Mouse (Mus musculus) adrenal gland, postnatal 4 days (tissue): ENCODE measurements around the gene Tmem205. TPM values are rescaled to one million over a fixed set of nuclear protein-coding genes. Genes with fewer than 3 reads are reported as not detected.
A peak's percentile ranks its signal among the peaks of the same experiment; 100 is the strongest.

Experiments used
- DNase-seq, 2 experiments: peaks; one replicate each; pipeline ENCODE4 v3.0.0; 2021 to 2022; ENCODE audit warnings: low spot score in 2 of 2, mixed read lengths in 2 of 2
- total RNA-seq, 2 experiments: library from RNA; stranded (reverse); gene quantifications; 2 replicates each; pipeline ENCODE4 v1.2.3; 2021

The Tmem205 gene
- total RNA-seq, 2 experiments from 2014 or later = 242 to 269 TPM

DNA sequence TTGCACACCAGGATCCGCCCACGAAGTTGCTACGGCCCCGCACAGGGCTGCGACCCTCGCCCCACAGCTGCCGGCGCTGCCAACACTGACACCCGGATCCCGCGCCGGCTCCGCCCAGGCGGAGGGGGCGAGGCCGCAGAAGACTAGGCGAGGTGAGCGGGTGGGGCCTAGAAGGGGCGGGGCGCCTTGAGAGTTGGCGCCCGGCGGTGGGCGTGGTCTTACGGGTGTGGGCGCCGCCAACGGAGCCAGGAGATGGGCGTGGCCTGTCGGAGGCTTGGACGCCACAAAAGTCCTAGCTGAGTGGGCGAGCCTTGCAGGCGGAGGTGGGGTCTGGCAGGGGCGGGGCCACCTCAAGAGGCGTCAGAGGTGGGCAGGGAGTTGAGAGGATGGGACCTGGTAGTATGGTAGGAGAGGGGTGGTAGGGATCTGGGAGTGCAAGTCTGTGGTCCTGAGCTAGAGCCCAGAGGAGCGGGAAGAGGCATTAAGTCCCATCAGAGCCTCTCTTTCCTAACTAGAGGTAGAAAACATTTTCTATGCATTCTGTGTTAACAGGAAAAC, 9.2 kb downstream of the Tmem205 start, which contains the start of gene Rab3d:
Gene Rab3d, minus strand, starts transcription at position 158 of the 558 bp plus-strand sequence.
- DNase-seq = peak; percentile 87 to 91

DNA sequence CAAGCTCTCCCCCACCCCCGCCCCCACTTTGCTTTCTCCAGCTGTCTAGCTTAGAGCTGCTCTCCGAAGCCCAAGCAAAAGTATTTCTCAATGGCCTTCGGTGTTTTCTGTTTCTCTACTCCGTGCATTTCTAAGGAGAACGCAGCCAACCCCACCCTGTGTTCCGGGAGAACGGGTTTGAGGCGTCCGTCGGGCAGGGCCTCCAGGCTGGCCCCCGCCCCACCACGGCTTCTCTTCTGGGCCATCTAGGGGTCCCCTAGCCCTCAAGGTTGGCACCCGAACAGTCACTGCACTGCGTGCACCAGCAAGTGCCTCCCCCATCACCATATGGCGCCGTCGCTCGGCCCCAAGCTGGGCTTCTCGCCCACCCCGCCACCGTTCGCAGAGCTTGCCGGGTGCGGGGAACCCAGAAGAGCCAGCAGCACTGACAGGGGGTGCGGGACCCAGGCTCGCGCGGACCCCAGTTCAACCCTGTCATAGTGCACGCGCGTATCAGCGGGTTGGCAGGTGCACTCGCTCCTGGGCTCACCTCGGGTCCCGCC, 9.8 kb downstream of the Tmem205 start:
- DNase-seq = peak in 1 of 2 experiments; percentile 14

DNA sequence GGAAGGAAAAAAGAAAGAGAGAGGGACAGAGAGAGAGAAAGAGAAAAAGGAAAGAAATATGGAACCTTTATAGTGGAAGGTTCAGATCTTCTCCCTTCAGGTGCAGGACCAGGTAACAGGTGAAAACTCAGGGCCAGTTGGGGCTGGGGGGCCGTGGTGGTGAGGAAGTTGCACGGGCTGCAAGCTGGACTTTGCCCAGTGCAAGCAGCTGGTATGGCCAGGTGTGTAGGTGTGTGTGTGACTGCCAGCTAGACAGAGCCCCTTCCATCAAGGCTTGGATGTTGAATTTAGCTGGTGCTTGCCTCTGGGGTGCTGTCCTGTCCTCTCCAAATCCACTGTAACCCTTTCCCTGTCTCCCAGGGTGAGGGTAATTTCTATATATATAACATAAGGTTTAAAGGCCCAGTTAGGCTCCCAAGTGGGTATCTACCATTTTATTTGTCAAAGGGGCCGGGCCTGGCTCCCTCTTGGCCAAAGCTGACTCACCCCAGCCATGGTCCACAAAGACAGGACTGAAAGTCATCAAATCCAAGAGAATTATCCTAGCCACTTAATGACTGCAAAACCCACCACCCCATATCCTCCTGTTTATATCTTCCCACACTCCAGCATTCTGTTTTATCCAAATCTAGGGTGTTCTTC, 10.4 kb downstream of the Tmem205 start:
- no peak for DNase-seq

DNA sequence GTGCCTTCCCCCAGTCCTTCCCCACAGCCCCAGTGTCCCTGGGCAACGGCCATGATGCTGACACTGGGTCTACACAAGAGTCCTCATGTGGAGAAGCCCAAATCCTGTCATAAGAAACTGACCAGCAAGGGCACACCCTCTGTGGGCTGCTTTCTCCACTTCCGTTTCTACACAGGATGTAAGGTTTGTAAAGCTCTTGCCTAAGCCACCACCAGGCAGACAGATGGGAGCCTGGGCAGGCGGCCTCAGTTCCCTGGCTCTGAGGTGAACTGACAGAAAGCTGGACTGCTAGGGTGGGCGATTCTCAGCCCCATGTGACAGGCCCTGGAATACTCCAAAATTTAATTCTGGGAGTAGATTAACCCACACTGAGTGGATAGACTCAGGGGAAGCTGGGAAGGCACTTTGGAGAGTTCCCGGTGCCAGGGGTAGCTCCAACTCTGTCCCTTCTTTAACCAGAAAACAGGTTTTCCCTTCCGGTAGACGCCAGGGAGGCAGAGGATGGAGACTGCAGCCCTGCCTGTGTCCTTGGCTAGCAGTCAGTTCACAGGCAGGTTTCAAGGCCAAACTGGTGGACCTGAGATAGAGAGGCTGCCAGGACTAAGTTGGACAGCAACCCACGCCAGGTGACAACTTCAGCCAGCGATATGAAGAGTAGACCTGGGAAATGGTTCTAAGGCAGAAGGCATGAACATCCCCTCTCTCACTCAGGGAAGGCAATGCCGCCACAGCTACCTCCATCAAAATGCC, 17.7 kb downstream of the Tmem205 start:
- no peak for DNase-seq

DNA sequence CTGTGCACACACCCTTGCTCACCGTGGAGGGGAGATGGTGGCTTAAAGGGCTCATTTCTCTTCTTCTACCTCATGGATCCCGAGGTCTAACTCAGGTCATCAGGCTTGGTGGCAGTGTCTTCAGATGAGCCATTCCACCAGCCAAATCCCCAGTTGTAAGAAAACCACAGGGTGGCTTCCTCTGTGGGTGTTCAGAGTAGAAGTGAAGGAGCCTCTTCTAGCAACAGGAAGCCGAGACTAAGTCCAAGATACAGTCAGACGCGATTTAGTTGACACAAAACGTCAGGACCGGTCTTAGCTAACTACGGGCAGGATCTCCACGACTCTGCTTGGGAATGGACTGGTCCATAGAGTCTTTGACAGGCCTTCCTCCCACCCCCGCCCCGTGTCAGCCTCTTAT, 19.1 kb downstream of the Tmem205 start:
- DNase-seq = no peak

DNA sequence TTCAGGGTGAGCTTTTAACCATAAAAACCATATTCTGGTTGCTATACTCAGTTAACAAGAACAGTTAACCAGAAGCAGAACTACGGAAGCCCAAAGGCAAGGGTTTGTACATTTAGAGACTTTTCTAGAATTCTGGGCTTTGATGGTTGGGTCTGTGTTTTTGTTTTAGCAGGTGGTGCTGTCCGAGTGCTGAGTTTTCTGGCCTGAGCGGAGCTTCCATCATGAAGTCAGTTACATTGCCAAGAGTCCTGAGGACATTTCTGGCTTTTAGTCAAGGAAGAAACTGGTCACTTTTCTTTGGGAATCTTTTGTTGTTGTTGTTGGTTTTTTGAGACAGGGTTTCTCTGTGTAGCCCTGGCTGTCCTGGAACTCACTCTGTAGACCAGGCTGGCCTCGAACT, 23.3 kb downstream of the Tmem205 start:
- no peak for DNase-seq

DNA sequence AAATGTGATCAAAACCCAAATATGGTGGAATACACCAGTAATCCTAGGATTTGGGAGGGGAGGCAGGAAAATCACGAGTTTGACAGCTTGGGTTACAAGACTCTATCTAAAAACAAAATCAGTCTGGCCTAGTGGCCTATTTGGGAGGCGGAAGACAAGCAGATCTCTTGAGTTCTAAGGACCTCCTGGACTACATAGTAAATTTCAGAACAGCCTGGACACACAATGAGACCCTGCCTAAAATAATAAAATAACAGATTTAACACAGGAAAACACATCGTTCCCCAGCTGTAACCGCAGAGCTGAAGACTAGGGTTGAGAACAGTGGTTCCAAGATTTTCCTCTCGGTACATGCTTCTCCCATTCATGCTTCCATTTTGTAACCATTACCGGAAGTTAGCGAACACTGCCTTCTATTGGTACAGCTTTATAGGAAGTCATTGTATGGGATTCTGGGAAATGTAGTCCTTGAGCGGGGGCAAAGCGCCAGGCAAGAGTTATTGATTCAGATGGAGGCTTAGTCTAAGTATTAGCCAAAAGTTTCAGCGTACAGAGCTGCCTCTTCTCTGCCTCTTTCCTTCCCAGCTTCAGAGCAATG, 26.0 kb downstream of the Tmem205 start:
- DNase-seq = peak in 1 of 2 experiments; percentile 29

DNA sequence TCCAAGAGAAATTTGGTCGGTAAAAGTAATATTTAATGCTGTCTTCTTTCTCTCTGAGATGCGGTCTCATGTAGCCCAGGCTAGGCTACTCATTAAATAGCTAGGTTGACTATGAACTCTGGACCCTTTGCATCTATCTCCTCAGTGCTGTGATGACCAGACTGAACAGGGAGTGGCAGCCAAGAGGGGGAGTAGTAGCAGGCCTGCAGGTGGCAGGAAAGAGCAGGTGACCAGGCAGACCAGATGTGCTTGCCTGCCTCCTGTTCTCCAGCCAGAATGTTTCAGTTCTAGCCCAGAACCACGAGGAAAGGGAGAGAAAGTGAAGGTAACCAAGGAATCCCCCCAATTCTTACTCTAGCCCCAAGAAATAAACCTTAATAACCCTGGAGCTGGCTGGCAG, 38.1 kb downstream of the Tmem205 start:
- DNase-seq = no peak

DNA sequence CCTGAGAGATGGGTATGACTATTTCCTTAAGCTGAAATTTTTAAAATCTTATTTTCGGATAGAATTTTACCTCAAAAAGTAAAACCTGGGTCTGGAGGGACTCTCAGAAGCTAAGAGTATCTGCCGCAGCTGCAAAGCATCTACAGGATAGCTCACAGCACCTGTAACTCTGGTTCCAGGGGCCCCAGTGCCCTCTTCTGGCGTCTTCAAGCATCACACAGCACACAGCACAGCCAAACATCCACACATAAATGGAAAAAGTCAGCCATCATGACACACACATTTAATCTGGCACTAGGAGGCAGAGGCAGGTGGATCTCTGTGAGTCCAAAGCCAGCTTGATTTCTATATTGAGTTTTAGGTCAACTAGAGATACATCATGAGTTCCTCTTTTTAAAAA, 50.8 kb downstream of the Tmem205 start:
- no peak for DNase-seq

DNA sequence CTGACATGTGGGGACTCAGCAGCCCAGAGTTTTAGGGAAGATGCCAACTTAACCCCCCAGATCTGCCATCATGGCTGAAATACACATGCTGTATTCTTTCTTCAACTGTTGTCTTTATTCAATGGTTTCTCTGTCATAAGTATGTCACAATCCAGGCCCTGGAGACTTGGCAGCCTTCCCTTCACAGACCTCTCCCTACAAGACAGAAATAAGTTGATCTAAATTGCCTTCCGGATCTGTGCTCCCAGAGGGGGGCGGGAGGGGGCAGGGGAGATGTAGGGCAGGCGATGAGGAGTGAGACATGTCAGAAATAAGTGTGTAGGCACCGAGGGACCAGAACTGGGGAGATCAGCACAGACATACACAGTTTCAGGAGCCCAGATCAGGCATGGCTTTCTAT, 55.2 kb downstream of the Tmem205 start:
- DNase-seq = no peak

Other genes starting within 250 kb of the Tmem205 start
- 10 to 100 TPM; 26.7 to 31.9 TPM for gene Ldlr, start 204.1 kb downstream of the Tmem205 start, total RNA-seq
- gene Spc24, start 167.3 kb downstream of the Tmem205 start, total RNA-seq = 10 to 100 TPM; 19.6 to 22.8 TPM
- 10 to 100 TPM; 52.5 to 57.4 TPM for gene Kank2, start 128.8 kb downstream of the Tmem205 start, total RNA-seq
- gene Angptl8, start 92.0 kb downstream of the Tmem205 start, total RNA-seq = 1 to 10 TPM; 1.3 to 7.3 TPM
- 10 to 100 TPM; 74.7 to 79.1 TPM for gene Dock6, start 74.9 kb downstream of the Tmem205 start, total RNA-seq
- 10 to 100 TPM; 55.5 to 60.2 TPM for gene Rab3d, start 9.4 kb downstream of the Tmem205 start, total RNA-seq
- gene Ccdc159, start 85 bp downstream of the Tmem205 start, total RNA-seq = 10 to 100 TPM; 13.3 to 14.2 TPM
- 10 to 100 TPM; 39.4 to 41.6 TPM for gene Plppr2, start 9.5 kb upstream of the Tmem205 start, total RNA-seq
- gene Swsap1, start 28.2 kb upstream of the Tmem205 start, total RNA-seq = 10 to 100 TPM; 15.9 to 16.1 TPM
- 10 to 100 TPM in 1 of 2 experiments, 1 to 10 TPM in 1; 7.7 to 10.2 TPM for gene Epor, start 36.0 kb upstream of the Tmem205 start, total RNA-seq
- 10 to 100 TPM; 26.1 to 36.2 TPM for gene Rgl3, start 61.9 kb upstream of the Tmem205 start, total RNA-seq
- gene Ccdc151, start 75.1 kb upstream of the Tmem205 start, total RNA-seq = 1 to 10 TPM; 1.4 to 2.0 TPM
- gene Prkcsh, start 75.2 kb upstream of the Tmem205 start, total RNA-seq = 100 to 1,000 TPM; 148 to 155 TPM
- 1 to 10 TPM; 7.0 to 9.5 TPM for gene Elavl3, start 124.5 kb upstream of the Tmem205 start, total RNA-seq
- gene Gm49318, start 143.7 kb upstream of the Tmem205 start, total RNA-seq = not detected
- gene Zfp653, start 143.8 kb upstream of the Tmem205 start, total RNA-seq = 10 to 100 TPM; 14.5 to 16.5 TPM
- 10 to 100 TPM; 37.4 to 39.2 TPM for gene Ecsit, start 157.9 kb upstream of the Tmem205 start, total RNA-seq
- 1 to 10 TPM in 1 of 2 experiments, under 1 TPM in 1; 0.81 to 1.6 TPM for gene Cnn1, start 171.7 kb upstream of the Tmem205 start, total RNA-seq
- gene Elof1, start 189.6 kb upstream of the Tmem205 start, total RNA-seq = 10 to 100 TPM; 74.2 to 78.4 TPM
- gene Acp5, start 208.2 kb upstream of the Tmem205 start, total RNA-seq = 10 to 100 TPM; 12.9 to 13.0 TPM
- 10 to 100 TPM; 55.8 to 62.3 TPM for gene Pigyl, start 229.3 kb upstream of the Tmem205 start, total RNA-seq